Mouse (Mus musculus) liver, embryonic 14.5 days (tissue): ENCODE data around the gene Serpina3m.
"Not testable (repeated sequence)": the region's sequence is repeated elsewhere in the genome, so short reads cannot be mapped to it uniquely, and the experiment has no call there.

Experiments
- CTCF ChIP-seq: IDR thresholded peaks from 2 replicates; pipeline ENCODE4 v1.5.1; 2016; ENCODE audit warnings: antibody characterized with exemption, low read depth, control low read depth
- EP300 ChIP-seq: IDR thresholded peaks from 2 replicates; pipeline ENCODE4 v1.6.1; 2016; ENCODE audit warnings: antibody characterized with exemption, low read depth

GRCm38 (mm10) chr12:104381071-104381604 is 42.9 kb downstream of the Serpina3m start:
- not testable (repeated sequence) for TF ChIP-seq CTCF, EP300
